Mouse (Mus musculus): ENCODE results near the gene Wipf1.
"Not testable (repeated sequence)": the region's sequence is repeated elsewhere in the genome, so short reads cannot be mapped to it uniquely, and the experiment has no call there.

Wipf1 gene

DNA sequence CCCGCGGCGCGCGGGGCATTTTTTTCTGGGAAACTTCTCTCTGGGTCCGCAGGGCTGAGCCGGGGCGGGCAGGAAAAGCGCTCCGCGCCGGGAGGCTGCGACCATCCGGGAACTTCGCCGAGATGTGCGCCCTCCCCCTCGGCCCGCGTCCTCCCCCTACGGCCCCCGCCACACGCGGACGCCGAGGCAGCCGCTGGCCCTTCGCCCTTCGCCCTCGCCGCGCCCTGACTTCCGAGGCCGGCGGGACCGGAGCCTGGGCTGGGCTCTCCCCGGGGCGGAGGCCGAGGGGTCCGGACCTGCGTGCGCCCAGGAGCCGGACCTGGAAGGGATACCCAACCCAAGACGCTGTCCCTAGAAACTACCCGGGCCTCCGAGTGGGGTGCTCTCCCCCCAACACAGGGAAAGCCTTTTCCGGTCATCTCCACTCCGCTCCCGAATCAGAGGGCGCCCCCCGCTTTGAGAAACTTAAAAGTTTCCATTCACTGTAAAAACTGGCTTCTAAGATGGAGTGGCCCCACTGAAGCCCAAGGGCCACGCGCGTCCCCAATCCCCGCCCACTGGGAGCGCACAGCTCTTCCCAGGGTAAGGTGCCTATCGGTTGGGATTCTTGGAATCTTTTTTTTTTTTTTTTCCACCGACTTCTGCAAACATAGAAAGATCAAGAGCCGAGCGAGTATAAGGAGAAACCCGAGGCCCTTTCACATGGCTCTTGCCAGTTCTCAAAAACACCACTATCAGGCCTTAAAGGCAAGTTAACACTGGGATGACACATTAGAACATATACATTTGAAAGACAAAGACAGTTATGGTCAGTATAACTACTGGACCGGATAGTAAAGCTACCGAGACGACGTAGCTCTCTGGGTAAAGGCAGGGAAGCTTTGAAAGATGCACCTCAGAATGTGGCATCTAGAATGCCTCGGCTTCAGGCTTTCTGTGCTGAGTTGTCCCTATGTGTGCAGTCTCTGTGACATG is at the start of gene Wipf1:
Wipf1 (minus strand) TSS at position 379 of the 975 bp plus-strand sequence.
- DNase-seq: peak; percentile 16

DNA sequence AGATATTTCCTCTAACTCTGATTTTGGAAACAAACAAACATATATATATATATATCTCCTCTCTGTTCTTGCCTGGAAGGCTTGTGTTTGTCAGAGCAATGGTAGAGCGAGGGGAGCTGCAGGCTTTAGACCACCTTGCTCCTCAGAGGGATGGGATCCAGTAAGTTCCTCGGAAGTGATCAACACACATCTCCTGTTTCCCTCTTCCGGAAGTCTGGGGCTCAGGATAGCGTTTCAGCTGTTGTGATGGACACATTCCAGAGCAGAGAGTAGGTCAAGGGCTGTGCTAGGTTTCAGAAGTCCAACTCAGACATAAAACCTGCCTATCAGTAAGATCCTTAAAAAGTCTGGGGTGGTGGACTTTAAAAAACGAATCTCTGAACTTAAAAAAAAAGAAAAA is 49.6 kb upstream of the Wipf1 start:
- DNase-seq: no peak

DNA sequence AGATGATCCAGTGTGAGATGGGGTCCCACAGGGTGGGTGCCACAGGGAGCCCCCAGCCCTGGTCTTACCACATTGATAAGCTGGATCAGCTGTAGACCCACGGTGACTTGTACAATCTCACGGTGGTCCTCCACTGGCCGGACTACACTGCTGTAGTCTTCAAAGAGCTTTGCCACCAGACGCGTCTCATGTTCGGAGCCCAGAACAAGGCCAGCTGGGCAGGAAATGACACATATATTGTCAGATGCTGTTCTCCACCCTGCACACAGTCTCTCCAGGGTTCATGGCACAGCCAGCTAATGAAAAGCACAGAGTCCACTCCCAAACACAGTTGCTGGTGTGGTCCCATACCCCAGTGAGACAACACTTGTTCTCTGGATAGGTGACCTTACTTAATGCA is 44.9 kb upstream of the Wipf1 start:
- no peak for DNase-seq

DNA sequence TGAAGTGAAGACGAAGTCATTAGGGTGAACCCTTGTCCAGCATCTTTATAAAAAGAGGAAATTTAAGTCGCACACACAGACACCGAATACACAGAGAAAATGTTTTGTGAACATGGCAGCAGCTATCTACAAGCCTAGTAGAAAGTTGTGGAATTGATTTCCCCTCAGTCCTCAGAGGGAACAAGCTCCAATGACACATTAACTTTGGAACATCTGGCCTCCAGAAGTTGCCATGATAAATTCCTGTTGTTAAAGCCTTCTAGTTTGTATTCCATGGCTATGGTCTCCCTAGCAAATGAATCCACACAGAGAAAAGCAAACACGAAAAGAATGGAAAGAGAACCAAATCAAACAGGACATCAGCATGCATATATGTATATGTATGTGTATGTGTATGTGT is 44.0 kb upstream of the Wipf1 start:
- DNase-seq: no peak

DNA sequence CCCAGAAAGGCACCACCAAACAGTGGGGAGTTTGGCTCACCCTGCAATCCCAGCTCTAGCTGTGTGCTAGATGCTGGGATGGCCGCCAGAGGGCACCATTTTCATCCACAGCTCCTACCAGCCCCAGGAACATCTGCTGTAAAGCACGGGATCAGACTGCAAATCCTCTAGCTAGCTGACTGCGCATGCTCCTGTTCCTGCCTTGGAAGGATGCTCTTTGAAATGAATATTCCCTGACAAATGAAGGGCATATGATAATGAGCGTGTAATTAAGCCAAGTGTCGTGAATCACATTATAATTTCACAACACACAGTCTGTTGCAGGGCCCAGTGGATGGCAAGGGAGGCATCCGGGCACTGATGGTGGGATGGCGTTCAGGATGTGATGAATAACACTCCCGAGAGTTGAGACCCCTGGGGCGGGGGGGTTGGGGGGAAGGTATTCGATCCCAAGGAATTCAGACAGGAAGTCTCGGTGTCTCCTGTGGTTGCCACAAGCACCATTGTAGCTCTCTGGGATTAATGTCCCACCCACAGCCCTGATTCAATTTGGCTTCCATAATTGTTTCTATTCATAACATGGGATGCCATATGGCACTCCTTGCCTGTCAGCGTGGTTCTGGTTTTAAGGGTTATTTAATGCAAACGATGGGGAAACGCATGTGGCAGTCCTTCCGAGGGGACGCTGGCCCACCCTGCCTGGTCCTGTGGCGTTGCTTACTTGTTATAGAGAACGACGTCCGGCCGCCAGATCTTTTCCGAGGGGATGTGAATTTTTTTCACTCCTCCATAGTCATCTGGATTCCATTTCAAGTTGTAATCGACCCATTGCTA is 43.2 kb upstream of the Wipf1 start:
- DNase-seq: peak; percentile 54

DNA sequence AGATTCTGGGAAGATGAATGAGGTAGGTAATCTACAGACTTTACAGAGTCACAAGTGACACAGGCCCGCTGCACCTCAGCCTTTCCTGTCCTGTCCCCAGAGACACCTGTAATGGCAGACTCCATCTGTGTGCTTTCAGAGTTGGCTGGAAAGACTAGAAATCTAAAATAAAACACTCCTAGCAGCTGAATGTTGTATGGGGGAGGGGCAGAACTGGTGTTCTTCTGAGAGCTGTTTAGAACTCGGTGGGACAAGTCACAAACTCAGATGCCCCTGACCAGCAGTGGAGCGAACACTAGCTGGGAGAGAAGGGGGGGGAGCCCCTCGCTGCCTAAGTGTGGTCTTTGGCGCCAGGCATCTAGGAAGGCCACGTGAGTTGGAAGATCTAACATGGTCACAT is 42.4 kb upstream of the Wipf1 start:
- no peak for DNase-seq

DNA sequence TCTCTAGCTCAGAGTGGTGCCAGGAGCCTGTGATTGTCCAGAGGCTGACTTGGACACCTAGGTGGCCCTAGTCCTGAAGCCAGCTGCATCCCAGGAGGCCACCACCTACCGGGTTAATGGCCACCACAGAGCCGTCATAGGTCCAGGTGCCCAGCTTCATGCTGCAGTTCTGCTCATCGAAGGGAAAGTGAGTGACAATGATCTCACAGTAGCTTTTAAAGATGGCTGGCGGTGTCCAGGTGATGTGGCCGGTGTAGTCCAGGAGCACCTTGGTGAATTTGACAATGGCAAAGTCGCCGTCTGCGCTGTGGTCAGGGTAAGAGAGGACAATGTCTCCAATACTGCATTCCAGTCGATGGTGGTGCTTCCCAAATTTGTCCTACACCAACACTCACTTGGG is 41.8 kb upstream of the Wipf1 start:
- DNase-seq: no peak

DNA sequence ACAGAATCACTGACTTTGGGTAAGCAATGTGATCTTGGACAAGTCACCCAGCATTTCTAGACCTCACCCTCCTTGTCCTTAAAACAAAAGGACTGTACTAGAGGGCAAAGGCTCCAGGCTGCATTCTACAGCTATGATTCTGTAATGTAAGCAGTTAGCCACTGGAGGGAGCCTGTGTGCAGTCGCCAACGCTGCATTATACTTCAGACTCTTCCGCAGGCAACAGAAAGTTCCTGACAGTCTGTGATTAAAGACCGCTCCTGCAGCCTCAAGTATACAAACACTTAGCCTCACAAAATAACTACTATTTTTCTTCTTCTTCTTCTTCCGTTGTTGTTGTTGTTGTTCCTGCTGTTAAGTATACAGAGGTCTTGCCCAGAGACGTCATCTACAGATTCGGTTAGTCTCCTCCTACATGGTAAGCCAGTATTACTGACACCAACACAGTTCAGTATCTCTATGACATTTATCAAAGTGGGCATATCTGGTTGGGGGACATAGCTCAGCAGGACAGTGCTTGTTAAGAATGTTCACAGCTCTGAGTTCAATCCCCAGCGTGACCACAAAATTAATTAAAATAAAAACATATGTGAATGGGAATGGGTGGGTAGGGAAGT is 37.6 kb upstream of the Wipf1 start:
- DNase-seq: peak; percentile 36

DNA sequence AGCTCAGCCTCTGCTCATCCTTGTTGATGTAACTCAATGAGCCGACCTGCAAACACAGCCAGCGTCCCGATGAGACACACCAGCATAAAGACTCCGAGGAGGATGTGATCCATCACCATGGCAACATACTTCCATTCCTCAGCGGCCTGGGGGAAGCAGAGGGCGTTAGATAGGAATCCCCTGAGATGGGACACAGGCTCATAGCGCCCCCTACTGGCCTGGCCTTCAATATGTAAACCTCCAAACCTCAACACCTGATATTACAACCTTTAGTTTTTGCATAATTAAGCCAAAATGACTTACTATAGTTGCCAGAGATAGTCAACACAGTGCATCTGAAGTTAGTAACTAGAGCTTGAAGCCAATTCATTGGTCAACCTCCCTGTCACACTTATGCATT is 36.6 kb upstream of the Wipf1 start:
- no peak for DNase-seq

DNA sequence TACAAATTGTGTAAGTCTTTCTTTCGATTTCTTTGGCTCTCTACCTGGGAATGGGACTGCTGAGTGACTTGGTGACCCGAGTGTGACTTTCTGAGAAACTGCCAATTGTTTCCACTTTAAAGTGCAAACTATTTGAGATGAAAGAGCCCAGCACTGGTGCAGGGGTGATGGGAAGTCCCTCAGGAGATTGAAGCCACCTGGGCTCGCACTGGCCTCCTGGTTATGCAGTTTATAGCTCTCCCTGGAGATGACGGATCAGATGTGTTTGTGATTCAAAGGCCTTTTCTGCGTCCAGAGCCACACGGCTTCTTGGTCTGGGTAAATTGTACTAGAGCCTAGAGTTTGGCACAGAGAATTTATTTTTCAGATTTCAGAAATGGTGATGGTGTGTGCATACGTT is 34.2 kb upstream of the Wipf1 start:
- DNase-seq: no peak

DNA sequence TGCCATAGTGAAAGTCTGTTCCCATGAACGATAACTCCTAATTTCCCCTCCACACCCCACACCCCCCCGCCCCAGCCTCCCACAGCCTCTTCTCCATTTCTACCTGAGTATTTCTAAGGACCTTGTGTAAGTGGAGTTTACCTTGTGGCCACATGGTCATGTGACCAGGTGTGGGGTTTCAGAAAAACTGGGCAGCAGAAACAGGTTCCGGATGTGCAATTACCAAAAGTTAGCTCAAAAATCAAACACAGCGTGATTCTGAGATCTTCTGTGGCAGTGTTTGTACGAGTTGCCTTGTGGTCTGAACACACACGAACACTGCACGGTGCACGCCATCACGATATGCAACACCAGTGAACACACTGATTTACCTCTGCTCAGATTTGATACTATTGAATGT is 33.1 kb upstream of the Wipf1 start:
- no peak for DNase-seq

DNA sequence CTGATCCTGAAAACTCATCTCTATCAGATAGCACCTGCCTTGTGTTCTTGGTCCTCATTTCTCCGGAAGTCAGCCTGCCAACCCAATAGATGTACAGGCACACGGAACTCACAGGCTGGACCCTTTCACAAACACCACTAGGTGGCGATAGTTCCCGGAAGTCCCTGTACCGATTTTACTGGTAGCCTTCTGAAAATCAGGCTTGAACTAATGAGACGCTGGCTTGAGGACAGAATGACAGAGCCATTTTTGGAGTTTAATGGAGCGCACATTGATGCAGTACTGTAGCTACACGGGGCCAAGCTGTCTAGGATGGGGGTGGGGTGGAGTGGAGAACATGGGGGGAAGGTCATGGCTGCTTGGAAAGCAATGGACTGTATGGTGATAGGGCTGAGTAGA is 32.1 kb upstream of the Wipf1 start:
- no peak for DNase-seq

DNA sequence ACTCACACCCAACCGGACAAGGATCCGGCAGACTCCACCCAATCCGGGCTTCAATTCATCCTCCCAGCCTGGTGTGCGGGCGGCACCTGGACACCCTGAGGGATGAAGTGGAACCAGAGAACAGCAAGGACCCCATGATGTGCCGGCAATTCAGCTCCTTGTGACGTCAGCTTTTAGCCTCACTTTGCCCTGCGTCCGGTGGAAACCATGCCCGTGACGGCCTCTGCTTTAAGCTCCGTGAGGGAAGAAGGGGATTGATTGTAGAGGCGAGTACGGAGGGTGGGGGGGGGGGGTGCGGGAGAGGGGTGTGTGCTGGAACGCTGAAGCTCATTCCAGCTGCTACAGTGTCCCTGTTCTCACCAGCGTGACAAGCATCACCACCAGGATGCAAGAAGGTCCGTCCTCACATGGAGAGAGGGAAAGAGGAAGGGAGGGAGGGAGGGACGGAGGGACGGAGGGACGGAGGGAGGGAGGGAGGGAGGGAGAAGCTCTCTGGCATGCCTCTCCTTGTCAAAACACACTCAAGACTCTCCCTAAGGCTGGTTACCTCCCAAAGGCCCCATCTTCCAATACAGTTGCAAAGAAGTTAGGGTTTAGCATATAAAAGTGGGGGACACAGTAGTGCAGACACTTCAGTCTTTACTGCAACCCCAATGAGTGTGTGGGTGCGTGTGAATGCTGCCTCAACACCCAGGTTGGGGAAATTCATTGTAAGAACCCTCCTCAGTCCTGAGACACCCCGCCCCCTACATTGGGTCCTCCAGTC is 31.5 kb upstream of the Wipf1 start:
- no peak for DNase-seq

DNA sequence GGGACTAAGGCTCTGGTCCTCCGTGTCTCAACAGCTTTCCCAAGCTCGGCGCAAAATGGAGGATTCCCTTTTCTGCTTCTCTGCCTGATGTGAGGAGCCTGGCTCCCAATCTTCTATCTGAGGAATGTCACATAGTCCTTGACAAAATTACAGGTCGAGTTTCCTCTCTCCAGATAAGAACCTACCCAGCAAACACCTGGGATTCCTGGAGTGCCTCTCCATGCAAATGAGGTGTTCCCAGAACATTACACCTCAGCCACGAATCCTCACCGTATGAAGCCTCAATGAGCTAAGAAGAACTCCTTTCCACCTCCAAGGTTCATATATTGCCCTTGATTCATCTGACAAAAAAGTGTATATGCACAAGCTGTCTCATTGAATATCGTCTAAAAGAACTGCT is 30.9 kb upstream of the Wipf1 start:
- no peak for DNase-seq

DNA sequence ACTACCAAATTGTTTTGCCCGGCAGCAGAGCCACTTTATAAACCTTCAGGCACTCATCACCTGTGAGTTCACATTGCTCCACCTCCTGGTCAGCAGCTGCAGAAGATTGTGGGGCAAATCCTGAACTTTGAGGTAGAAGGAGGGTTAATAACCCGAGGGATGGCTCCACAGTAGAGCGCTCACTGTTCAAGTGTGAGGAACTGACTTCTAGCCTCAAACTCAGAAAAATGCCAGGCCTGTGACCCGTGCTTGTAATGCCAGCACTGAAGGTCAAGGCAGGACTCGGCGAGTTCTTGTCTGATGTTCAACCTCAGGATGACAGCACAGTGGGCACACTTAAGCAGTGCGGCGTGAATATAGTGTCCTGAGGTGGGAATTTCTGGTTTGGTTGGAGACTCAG is 28.4 kb upstream of the Wipf1 start:
- no peak for DNase-seq

DNA sequence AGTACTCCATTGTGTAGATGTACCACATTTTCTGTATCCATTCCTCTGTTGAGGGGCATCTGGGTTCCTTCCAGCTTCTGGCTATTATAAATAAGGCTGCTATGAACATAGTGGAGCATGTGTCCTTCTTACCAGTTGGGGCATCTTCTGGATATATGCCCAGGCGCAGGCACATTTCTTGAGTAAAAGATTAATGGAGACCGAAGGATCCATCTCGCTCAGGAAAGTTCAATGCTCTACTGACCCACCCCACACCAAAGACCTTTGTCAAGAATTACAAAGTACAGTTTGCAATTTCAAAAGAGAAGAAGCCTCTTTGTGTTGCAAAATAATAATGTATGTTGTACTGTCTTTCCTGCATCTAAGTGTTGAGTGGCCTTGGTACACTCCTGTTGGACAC is 27.5 kb upstream of the Wipf1 start:
- DNase-seq: not testable (repeated sequence)

DNA sequence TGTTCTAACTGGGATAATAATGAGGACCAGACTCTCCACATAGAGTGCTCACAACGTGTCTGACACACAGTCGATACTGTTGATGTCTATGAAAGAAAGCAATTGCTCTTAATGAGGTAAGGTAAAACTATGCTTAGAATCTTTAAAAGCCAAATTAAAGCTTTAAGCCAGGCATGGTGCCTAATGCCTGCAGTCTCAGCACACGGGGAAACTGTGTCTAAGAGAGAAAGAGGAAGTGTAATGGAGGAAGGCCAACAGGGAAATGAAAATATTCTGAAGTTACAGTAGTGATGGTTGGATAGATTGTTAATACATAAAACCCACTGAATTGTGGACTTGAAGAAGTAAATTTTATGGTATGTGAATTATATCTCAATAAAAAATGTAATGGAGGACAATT is 24.9 kb upstream of the Wipf1 start:
- no peak for DNase-seq

DNA sequence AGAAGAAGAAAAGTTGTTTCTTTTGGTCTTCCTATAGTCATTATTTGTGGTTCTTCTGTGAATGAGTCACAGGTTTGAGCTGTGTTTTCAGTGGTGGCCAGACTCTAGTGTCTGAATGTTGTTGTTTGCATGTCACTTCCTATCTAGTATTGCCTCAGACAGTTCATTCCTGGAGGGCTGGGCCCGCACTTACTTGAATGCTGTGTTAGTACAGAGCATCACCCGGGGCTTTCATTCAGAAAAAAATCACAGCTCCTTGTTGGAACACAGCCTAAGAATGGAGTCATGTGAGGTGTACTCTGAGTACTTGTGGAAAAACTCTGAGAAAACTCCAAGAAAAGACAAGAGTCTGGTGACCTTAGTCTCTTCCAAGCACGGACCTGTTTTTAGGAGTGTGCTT is 23.4 kb upstream of the Wipf1 start:
- DNase-seq: no peak

DNA sequence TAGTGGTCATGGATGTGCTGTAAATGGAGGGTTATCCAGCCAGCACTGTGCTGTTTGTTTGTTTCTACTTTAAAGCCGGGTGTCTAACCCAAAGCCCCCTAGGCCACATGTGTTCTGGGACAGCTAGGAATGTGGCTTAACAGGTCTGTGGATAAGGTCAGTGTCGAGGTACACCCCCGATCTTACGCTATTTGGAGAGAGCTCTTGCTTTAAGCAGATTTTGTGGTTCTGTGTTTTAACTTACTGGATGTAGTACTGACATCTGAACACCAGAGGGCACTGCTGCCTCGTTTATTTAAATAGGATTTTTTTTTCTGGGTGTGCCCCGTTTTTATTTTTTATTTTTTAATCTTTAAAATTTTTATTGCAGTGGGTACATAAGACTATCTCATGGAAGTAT is 21.2 kb upstream of the Wipf1 start:
- no peak for DNase-seq

DNA sequence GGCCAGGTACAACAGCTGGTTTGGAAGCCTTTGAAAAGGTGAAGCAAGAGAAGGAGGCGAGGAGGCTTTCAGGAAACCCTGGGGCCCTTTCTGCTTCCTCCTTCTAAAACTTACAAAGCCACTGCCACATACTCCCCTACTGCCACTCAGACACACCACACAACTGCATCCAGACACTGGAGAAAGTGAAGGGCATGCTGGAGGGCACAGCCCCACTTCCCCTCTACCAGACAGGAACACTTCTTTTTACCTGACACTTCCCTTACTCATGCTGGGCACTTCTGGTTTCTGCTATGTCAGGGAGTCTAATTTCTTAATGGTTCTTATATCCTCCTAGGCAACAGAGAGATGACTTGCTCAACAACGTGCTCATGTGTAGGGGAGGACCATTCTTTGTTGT is 19.0 kb upstream of the Wipf1 start:
- DNase-seq: no peak

DNA sequence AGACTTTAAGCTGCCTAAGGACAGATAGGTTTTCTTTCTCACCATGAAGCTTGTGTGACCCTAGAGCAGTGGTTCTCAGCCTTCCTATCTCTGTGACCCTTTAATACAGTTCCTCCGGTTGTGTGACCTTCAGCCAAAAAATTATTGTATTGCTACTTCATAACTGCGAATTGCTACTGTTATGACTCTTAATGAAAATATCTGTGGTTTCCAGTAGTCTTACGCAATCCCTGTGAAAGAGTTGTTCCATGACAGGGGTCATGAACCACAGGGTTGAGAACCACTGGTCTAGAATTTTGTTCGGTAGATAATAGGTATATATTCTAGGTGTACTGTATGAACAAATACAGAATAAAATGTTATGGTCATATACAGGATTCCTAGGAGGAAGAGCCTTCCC is 17.7 kb upstream of the Wipf1 start:
- DNase-seq: no peak

DNA sequence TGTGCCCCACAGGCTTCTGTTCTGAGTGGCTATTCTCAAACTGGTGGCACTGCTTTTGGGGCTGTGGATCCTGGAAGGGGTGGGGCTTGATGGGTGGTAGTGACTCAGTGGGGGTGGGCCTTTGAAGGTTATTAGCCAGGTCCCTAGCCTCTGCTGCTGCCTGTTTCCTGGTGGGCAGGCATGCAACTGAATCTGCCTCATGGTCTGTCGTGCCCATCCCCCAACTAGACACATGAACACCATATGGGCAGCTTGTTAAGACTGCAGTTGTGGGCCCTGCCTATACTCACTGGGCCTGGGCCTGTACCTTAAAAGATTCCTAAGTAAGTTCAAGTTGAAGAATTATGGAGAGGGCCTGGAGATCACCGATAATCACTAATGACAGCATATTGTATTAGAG is 16.0 kb upstream of the Wipf1 start:
- DNase-seq: no peak

All from cerebellum, adult 8-10 months (tissue).